Mouse (Mus musculus): ENCODE measurements around the gene Zfp317.
"Not testable (repeated sequence)": the region's sequence is repeated elsewhere in the genome, so short reads cannot be mapped to it uniquely, and the experiment has no call there.

The Zfp317 gene

DNA sequence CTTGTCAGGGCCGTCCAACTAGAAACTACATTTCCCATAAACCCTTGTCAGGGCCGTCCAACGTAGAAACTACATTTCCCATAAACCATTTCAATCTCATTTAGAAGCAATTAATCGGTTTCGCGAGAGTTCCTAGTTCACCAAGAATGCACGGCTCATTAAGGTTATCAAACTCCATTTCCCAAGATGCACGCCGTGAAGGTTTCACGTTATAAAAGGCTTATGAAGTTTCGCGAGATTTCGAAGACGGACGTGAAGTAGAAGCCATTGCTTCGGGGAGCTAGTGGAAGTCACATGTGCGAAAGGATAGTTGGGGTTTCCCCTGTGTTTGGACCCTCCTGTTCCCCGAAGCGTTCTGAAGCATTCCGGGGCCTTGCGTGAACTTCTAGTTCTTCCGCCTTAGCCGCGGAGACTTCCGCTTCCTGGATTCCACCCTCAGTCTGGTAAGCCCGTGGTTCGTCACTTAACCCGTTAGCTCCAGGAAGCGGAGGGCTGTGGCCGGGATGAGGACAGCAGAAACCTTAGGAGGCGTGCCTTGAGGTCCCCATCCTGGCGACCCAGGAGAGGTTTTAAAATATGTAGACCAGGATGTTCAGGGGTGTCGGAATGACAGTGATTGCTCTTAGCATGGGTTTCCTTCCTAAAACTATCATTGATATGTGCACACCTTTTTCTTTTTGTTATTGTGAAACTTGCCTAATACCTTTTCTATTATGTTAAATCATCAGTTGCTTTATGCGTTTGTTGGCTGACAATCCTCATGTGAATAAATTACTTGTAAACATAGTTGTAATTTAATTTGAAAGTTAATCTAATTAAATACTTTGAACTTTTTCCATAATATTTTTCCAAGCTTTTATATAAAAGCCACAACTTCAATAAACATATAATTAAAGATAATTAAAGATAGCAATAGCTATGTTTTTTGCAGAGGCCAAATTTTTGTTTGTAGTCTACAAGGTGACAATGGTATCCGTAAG lies at the start of gene Zfp317:
TSS of gene Zfp317 (plus strand) at position 260 of the 980 bp plus-strand sequence.
- peak; percentile 83 for DNase-seq

- no peak for DNase-seq
These were observed 39.6 kb upstream of the Zfp317 start, which contains the start of gene Olfr855 for GRCm38 (mm10) chr9:19582317-19582716. Olfr855 (plus strand) TSS chr9:19582617.

GRCm38 (mm10) chr9:19621297-19621696 lies 605 bp upstream of the Zfp317 start:
- DNase-seq = no peak

DNA sequence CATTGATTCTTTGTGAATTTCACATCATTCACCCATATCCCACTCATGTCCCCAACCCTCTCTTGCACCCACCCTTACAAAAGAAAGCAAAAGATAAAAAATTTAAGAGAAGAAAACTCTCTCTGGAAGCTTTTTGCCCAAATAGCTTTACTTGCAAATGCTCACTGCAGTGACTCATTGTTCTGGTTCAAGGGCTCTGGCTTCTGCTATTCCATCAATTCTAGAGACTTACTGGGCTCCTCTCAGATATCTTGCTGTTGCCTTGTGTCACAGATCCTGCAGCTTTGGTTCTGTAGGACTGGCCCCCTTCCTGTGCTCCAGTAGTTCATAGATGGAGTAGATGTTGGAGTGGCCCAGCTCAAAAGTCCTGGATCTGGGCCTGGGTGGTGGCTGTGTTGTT lies 7.7 kb downstream of the Zfp317 start:
- no peak for DNase-seq

DNA sequence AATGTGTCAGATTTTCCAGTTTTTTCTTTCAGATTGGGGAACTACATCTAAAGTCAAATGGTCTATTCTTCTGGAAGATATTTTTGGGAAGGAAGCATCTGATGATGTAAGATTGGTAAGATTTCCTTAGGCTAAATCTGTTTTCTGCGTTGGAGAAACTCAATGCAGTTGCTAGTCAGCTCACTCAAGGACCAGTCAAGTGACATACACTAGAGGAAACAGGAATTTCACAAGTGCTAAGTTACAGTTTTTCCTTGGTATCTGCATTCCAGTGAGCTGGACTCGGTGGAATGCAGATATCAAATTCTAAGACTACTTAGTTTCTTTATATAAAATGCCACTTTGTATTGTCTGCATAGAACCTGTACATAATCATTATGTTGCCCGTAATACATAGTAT lies 23.3 kb downstream of the Zfp317 start:
- no peak for DNase-seq

DNA sequence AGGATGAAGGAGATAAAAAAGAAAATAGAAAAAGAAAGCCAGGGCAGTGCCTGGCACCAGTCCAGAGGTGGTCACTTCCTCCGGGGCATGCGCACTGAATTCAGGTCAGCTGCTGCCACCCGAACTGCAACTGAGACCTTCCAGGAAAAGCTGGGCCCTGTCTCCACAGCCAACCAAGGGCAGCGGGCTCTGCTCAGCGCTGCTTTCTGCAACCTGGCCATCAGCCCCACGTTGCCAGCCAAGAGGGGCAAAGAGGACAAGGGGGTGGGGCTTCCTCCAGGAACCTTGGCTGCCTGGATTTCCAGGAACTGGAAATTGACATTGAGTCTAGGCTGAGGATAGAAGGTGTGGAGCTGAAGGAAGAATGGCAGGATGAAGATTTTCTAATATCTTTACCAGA lies 68.4 kb downstream of the Zfp317 start:
- no peak for DNase-seq

GRCm38 (mm10) chr9:19691426-19691825 lies 69.5 kb downstream of the Zfp317 start:
- no peak for DNase-seq

GRCm38 (mm10) chr9:19692430-19692829 lies 70.5 kb downstream of the Zfp317 start:
- DNase-seq = no peak

DNA sequence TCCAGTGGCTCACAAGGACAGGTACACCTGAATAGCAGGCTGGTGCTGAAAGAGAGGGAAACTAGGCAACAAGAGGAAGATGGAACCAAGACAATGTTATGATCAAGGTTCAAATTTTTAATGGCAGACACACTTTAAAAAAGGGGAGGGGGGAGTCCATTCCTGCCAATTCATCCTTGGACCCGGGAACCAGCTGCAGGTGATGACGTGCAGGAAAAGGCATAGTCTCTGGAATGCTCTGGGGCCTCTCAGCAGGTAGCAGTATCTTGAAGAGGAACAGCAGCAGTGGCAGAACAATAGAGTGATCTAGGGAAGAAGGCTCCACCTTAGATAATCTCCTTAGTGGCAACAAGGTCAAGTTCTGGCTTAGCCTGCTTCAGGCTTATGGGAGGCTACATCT lies 72.4 kb downstream of the Zfp317 start:
- not testable (repeated sequence) for DNase-seq

GRCm38 (mm10) chr9:19694898-19695379 lies 73.0 kb downstream of the Zfp317 start:
- not testable (repeated sequence) for DNase-seq
